Mouse (Mus musculus) neural tube, embryonic 11.5 days (tissue): ENCODE results near the gene Mrps34. TPM values are rescaled to one million over a fixed set of nuclear protein-coding genes. Genes with fewer than 3 reads are reported as not detected.

ENCODE experiments used
- ATAC-seq: fragments of 200-750 bp; cut with Nextera tagmentation; 2 replicates; pipeline ENCODE4 v1.8.0; 2017; ENCODE audit warnings: moderate number of reproducible peaks, mild to moderate bottlenecking, moderate TSS enrichment, moderate library complexity; ENCODE audit not compliant: insufficient read depth, low FRiP score, low TSS enrichment
- DNase-seq: peaks from one replicate; pipeline ENCODE4 v3.0.0-alpha.2; 2015; ENCODE audit warnings: low spot score
- H3K27ac ChIP-seq: fragments of 300-500 bp; sonication (generic); 2 replicates; pipeline ENCODE4 v1.5.1; 2014; ENCODE audit warnings: low read depth, mild to moderate bottlenecking, low read length
- H3K27me3 ChIP-seq: fragments of 300-500 bp; sonication (generic); 2 replicates; pipeline ENCODE4 v1.6.1; 2014; ENCODE audit warnings: mild to moderate bottlenecking, low read length, mixed read lengths; ENCODE audit not compliant: control insufficient read depth, insufficient read depth
- H3K36me3 ChIP-seq: fragments of 300-500 bp; sonication (generic); 2 replicates; pipeline ENCODE4 v1.6.1; 2014; ENCODE audit warnings: mild to moderate bottlenecking, low read length, moderate library complexity, mixed read lengths; ENCODE audit not compliant: control insufficient read depth, insufficient read depth
- H3K4me1 ChIP-seq: fragments of 300-500 bp; sonication (generic); 2 replicates; pipeline ENCODE4 v1.6.1; 2014; ENCODE audit warnings: low read length, mixed read lengths; ENCODE audit not compliant: control insufficient read depth, insufficient read depth
- H3K4me2 ChIP-seq: fragments of 300-500 bp; sonication (generic); 2 replicates; pipeline ENCODE4 v1.6.1; 2014; ENCODE audit warnings: low read depth, mild to moderate bottlenecking, moderate library complexity
- H3K4me3 ChIP-seq: fragments of 300-500 bp; sonication (generic); 2 replicates; pipeline ENCODE4 v1.5.1; 2014; ENCODE audit warnings: low read depth, low read length
- H3K9ac ChIP-seq: fragments of 300-500 bp; sonication (generic); 2 replicates; pipeline ENCODE4 v1.6.1; 2014; ENCODE audit warnings: mild to moderate bottlenecking, low read length
- H3K9me3 ChIP-seq: fragments of 300-500 bp; sonication (generic); 2 replicates; pipeline ENCODE4 v1.6.1; 2016; ENCODE audit warnings: low read length; ENCODE audit not compliant: control insufficient read depth
- WGBS: fragments of 180-500 bp; shearing (Covaris S2); extraction: QIAGEN DNeasy Blood & Tissue Kit; methylation state at CpG from one replicate; pipeline ENCODE4 v1.1.7; 2014; 5-methylcytosine and 5-hydroxymethylcytosine counted together
- polyA plus RNA-seq: library from polyadenylated mRNA; unstranded; fragments of >200 nt; fragmentation: Nextera tagmentation; extraction: Ambion mirVana; gene quantifications from 2 replicates; pipeline ENCODE4 v1.2.1, GENCODE M21; 2014

Gene Mrps34
- polyA plus RNA-seq, 1 experiment from 2014 or later, result 75.3 TPM

GRCm38 (mm10) chr17:24874989-24875388 is 19.9 kb upstream of the Mrps34 start:
- H3K4me3 ChIP-seq, result no peak overlapping the region
- 89% methylated on average over 8 of the region's 8 CpGs for WGBS
- no peaks in the 10 kb centered on the region for H3K4me1 ChIP-seq
- ATAC-seq (no peak), DNase-seq (no peak)
- H3K9ac ChIP-seq, result no peak overlapping the region
- no peak overlapping the region for H3K27ac ChIP-seq
- no peaks in the 10 kb centered on the region for H3K36me3 ChIP-seq
- H3K9me3 ChIP-seq, result no peaks in the 10 kb centered on the region
- H3K27me3 ChIP-seq, result no peaks in the 10 kb centered on the region
- H3K4me2 ChIP-seq, result no peak overlapping the region

- Histone ChIP-seq H3K27ac (no peak overlapping the region), H3K9me3 (no peaks in the 10 kb centered on the region), H3K36me3 (no peaks in the 10 kb centered on the region), H3K4me2 (no peak overlapping the region), H3K4me1 (no peaks in the 10 kb centered on the region), H3K27me3 (no peaks in the 10 kb centered on the region), H3K9ac (peak overlapping the region; percentile 18; the same call in 1 of the 2 replicates), H3K4me3 (no peak overlapping the region)
- no peak for ATAC-seq
- no peak for DNase-seq
- WGBS, result 62% methylated on average over 10 of the region's 10 CpGs
Measured at GRCm38 (mm10) chr17:24877336-24878116, 17.4 kb upstream of the Mrps34 start.

DNA sequence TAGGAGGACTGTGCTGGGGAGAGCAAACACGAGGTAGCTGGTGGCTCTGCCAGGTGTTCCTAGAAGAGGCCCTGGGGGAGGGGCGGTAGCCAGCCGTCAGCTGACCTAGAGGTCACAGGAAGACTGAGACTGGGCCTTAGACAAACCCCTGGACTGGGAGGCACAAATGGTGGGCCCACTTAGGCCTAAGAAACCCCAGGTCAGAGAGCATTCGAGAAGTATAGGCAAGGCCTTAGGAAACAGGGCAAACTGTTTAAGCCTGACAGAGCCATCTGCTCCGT is 16.9 kb upstream of the Mrps34 start:
- DNase-seq (no peak), ATAC-seq (no peak)
- H3K4me3 ChIP-seq, result no peak overlapping the region
- H3K4me1 ChIP-seq, result no peaks in the 10 kb centered on the region
- H3K4me2 ChIP-seq, result no peak overlapping the region
- H3K9me3 ChIP-seq, result no peaks in the 10 kb centered on the region
- H3K36me3 ChIP-seq, result peaks cover 2% of the 10 kb centered on the region; the same call in 1 of the 2 replicates
- H3K27ac ChIP-seq, result no peak overlapping the region
- no peak overlapping the region for H3K9ac ChIP-seq
- WGBS, result 45% methylated on average over 5 of the region's 5 CpGs
- H3K27me3 ChIP-seq, result no peaks in the 10 kb centered on the region

GRCm38 (mm10) chr17:24878531-24878930 is 16.4 kb upstream of the Mrps34 start:
- ATAC-seq, result no peak
- H3K27me3 ChIP-seq, result no peaks in the 10 kb centered on the region
- no peak overlapping the region for H3K4me3 ChIP-seq
- no peak overlapping the region for H3K9ac ChIP-seq
- DNase-seq, result no peak
- WGBS, result 71% methylated on average over 8 of the region's 8 CpGs
- H3K9me3 ChIP-seq, result no peaks in the 10 kb centered on the region
- H3K27ac ChIP-seq, result no peak overlapping the region
- no peaks in the 10 kb centered on the region for H3K4me1 ChIP-seq
- peaks cover 6% of the 10 kb centered on the region; the same call in 1 of the 2 replicates for H3K36me3 ChIP-seq
- H3K4me2 ChIP-seq, result no peak overlapping the region

GRCm38 (mm10) chr17:24881738-24882440 is 13.0 kb upstream of the Mrps34 start:
- Histone ChIP-seq H3K9ac (no peak overlapping the region), H3K4me2 (no peak overlapping the region), H3K27ac (no peak overlapping the region), H3K9me3 (no peaks in the 10 kb centered on the region), H3K27me3 (no peaks in the 10 kb centered on the region), H3K4me3 (no peak overlapping the region), H3K4me1 (peaks cover 6% of the 10 kb centered on the region), H3K36me3 (peaks cover 6% of the 10 kb centered on the region; the same call in 1 of the 2 replicates)
- DNase-seq (peak; percentile 57), ATAC-seq (no peak)
- WGBS, result 46% methylated on average over 7 of the region's 7 CpGs

- Histone ChIP-seq H3K27ac (no peak overlapping the region), H3K4me3 (no peak overlapping the region), H3K36me3 (peaks cover 6% of the 10 kb centered on the region; the same call in 1 of the 2 replicates), H3K4me1 (peaks cover 14% of the 10 kb centered on the region), H3K9me3 (no peaks in the 10 kb centered on the region), H3K27me3 (no peaks in the 10 kb centered on the region), H3K9ac (no peak overlapping the region), H3K4me2 (no peak overlapping the region)
- no peak for DNase-seq
- 90% methylated on average over 6 of the region's 6 CpGs for WGBS
- ATAC-seq, result no peak
Measured at GRCm38 (mm10) chr17:24884391-24884790, 10.5 kb upstream of the Mrps34 start.

DNA sequence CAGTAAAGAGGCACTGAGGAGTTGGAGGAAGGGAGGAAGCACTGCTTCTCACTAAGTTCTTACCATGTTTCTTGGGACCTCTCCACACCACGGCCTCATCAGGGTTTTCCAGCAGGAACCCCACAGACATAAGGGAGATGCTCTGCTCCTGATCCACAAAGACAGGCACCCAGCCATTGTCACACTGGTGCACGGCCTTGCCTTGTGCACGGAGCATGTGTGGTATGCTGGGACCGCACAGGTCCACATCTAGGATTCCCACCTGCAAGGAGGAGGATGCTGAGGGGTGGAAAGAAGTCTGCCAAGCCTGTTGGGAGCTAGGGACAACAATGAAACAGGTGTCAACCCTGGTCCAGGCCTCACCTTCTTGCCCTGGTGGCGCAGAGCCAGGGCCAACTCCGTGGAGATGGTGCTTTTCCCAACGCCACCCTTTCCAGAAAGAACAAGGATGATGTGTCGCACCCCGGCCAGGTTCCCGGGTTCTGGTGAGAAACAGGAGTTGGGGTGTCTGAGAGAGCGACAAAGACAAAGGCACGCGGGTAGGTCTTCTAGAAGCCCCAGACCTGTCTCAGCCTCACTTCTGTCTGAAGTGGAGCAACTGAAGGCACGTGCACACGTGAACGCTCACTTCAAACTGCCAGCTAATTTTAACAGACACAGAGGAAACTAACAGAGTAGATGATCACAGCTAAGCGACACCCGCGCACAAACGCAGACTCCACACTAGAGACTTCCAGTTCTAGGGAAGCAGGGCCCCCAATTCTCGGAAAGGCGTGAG is 9.4 kb upstream of the Mrps34 start:
- WGBS, result 24% methylated on average over 22 of the region's 22 CpGs
- no peak for DNase-seq
- H3K4me2 ChIP-seq, result peak overlapping the region; percentile 86
- H3K27me3 ChIP-seq, result no peaks in the 10 kb centered on the region
- H3K4me3 ChIP-seq, result peak overlapping the region; percentile 64
- H3K27ac ChIP-seq, result no peak overlapping the region
- peak overlapping the region; percentile 61 for H3K9ac ChIP-seq
- no peak for ATAC-seq
- H3K36me3 ChIP-seq, result peaks cover 7% of the 10 kb centered on the region
- H3K4me1 ChIP-seq, result peaks cover 14% of the 10 kb centered on the region
- H3K9me3 ChIP-seq, result no peaks in the 10 kb centered on the region

- WGBS, result under 1% methylated on average over 62 of the region's 69 CpGs
- Histone ChIP-seq H3K9ac (peak within 1 kb of the TSS; percentile 87), H3K27ac (0 out of 2 replicates have a peak within 1 kb of the TSS, but pooled peaks have one; percentile 34), H3K4me2 (peak within 1 kb of the TSS; percentile 92), H3K9me3 (no peaks in the 10 kb centered on the region), H3K36me3 (peaks cover 11% of the 10 kb centered on the region), H3K4me3 (peak within 1 kb of the TSS; percentile 88), H3K4me1 (peaks cover 14% of the 10 kb centered on the region), H3K27me3 (no peaks in the 10 kb centered on the region)
- peak; percentile 94 for ATAC-seq
- DNase-seq, result peak; percentile 96
Measured at GRCm38 (mm10) chr17:24886134-24886931, 8.6 kb upstream of the Mrps34 start, which contains the start of the genes Nubp2 and Spsb3. TSS of gene Nubp2 (minus strand) at chr17:24886349. TSS of gene Spsb3 (plus strand) at chr17:24886643.
